Mouse (Mus musculus) myocyte (in vitro differentiated cells): Measurements from ENCODE around the gene Ddx54. TPM values are rescaled to one million over a fixed set of nuclear protein-coding genes. Genes with fewer than 3 reads are reported as not detected.

Source experiments
- H3K27me3 ChIP-seq: one replicate; pipeline ENCODE4 v1.6.1; 2011; ENCODE audit not compliant: control insufficient read depth, insufficient read depth, insufficient read length
- H3K36me3 ChIP-seq: one replicate; pipeline ENCODE4 v1.6.1; 2011; ENCODE audit not compliant: control insufficient read depth, insufficient read depth
- H3K4me2 ChIP-seq: one replicate; pipeline ENCODE4 v1.6.1; 2011; ENCODE audit warnings: low read depth, control low read depth
- H3K4me3 ChIP-seq: one replicate; pipeline ENCODE4 v1.5.1; 2011; ENCODE audit warnings: mild to moderate bottlenecking, control low read depth, moderate library complexity
- H3K79me2 ChIP-seq: one replicate; pipeline ENCODE4 v1.6.1; 2011; ENCODE audit not compliant: control insufficient read depth, insufficient read depth
- H3ac ChIP-seq: one replicate; pipeline ENCODE4 v1.6.1; 2011; ENCODE audit not compliant: control insufficient read depth, insufficient read length
- CEBPB ChIP-seq: IDR thresholded peaks from 2 replicates; pipeline ENCODE4 v1.6.1; 2011; ENCODE audit warnings: mild to moderate bottlenecking, moderate library complexity; ENCODE audit not compliant: poor library complexity, insufficient read depth, severe bottlenecking
- E2F4 ChIP-seq: IDR thresholded peaks from one replicate; pipeline ENCODE4 v1.6.1; 2011; ENCODE audit warnings: mild to moderate bottlenecking, control low read depth, moderate library complexity; ENCODE audit not compliant: insufficient read depth
- MAX ChIP-seq: IDR thresholded peaks from one replicate; pipeline ENCODE4 v1.6.1; 2011; ENCODE audit warnings: low read depth, mild to moderate bottlenecking, control low read depth
- MYOD1 ChIP-seq, 3 experiments: IDR thresholded peaks; one replicate each; pipeline ENCODE4 v1.6.1; 2011; ENCODE audit warnings: control low read depth in 2 of 3, low read depth in 2 of 3, mild to moderate bottlenecking in 2 of 3, moderate library complexity in 1 of 3; ENCODE audit not compliant: insufficient read length in 2 of 3, control insufficient read depth in 1 of 3
- MYOG ChIP-seq, 3 experiments: IDR thresholded peaks; one replicate each; pipeline ENCODE4 v1.6.1; 2011; ENCODE audit warnings: control low read depth in 2 of 3, low read depth in 2 of 3, mild to moderate bottlenecking in 2 of 3; ENCODE audit not compliant: insufficient read length in 2 of 3, control insufficient read depth in 1 of 3, insufficient read depth in 1 of 3
- POLR2A ChIP-seq: IDR thresholded peaks from one replicate; pipeline ENCODE4 v1.6.1; 2011; ENCODE audit warnings: low read depth, mild to moderate bottlenecking, control low read depth, moderate library complexity; ENCODE audit not compliant: insufficient read length
- POLR2AphosphoS2 ChIP-seq: IDR thresholded peaks from one replicate; pipeline ENCODE4 v1.6.1; 2011; ENCODE audit warnings: low read depth, control low read depth; ENCODE audit not compliant: insufficient read length
- REST ChIP-seq: IDR thresholded peaks from one replicate; pipeline ENCODE4 v1.6.1; 2011; ENCODE audit warnings: mild to moderate bottlenecking, control low read depth, moderate library complexity; ENCODE audit not compliant: insufficient read depth, insufficient read length
- SRF ChIP-seq: IDR thresholded peaks from one replicate; pipeline ENCODE4 v1.6.1; 2011; ENCODE audit warnings: low read depth; ENCODE audit not compliant: control insufficient read depth, insufficient read length
- TCF12 ChIP-seq: IDR thresholded peaks from one replicate; pipeline ENCODE4 v1.6.1; 2011; ENCODE audit warnings: mild to moderate bottlenecking, control low read depth; ENCODE audit not compliant: poor library complexity, insufficient read depth, severe bottlenecking
- TCF3 ChIP-seq: IDR thresholded peaks from one replicate; pipeline ENCODE4 v1.6.1; 2011; ENCODE audit warnings: low read depth, control low read depth; ENCODE audit not compliant: insufficient read length
- USF1 ChIP-seq: IDR thresholded peaks from one replicate; pipeline ENCODE4 v1.6.1; 2011; ENCODE audit warnings: low read depth, mild to moderate bottlenecking, control low read depth, moderate library complexity
- polyA plus RNA-seq: library from polyadenylated mRNA; unstranded; fragments of >200 nt; fragmentation: generic; extraction: Trizol; gene quantifications from one replicate; pipeline ENCODE4 v1.2.1, GENCODE M21; 2012; ENCODE audit warnings: missing spikeins

Gene Ddx54
- polyA plus RNA-seq, 1 experiment = 56.3 TPM

- H3K36me3 ChIP-seq = peaks cover 3% of the 10 kb centered on the region
- H3K79me2 ChIP-seq = no peaks in the 10 kb centered on the region
- peaks cover 4% of the 10 kb centered on the region for H3K27me3 ChIP-seq
- H3ac ChIP-seq = no peak overlapping the region
- H3K4me3 ChIP-seq = no peak overlapping the region
- TF ChIP-seq POLR2AphosphoS2 (peak; percentile 21), POLR2A (no peak)
- no peak overlapping the region for H3K4me2 ChIP-seq
Observed at GRCm38 (mm10) chr5:120628624-120629023, 16.1 kb downstream of the Ddx54 start.

- no peak overlapping the region for H3K4me2 ChIP-seq
- TF ChIP-seq MYOG (IDR thresholded peaks at IDR 0.05; ENCODE audit: control insufficient read depth in 1 of 3, insufficient read depth in 1 of 3, insufficient read length in 2 of 3, low read depth in 2 of 3) (no peak), USF1 (no peak), SRF (no peak), E2F4 (no peak), TCF12 (no peak), POLR2A (no peak), MYOD1 (IDR thresholded peaks at IDR 0.05; ENCODE audit: control insufficient read depth in 1 of 3, insufficient read length in 2 of 3, low read depth in 2 of 3) (no peak), POLR2AphosphoS2 (no peak), CEBPB (no peak), MAX (no peak), REST (no peak), TCF3 (no peak)
- H3K4me3 ChIP-seq = no peak overlapping the region
- H3K36me3 ChIP-seq = peaks cover 1% of the 10 kb centered on the region
- H3K79me2 ChIP-seq = no peaks in the 10 kb centered on the region
- H3ac ChIP-seq = no peak overlapping the region
- peaks cover 25% of the 10 kb centered on the region for H3K27me3 ChIP-seq
Observed at GRCm38 (mm10) chr5:120631128-120631527, 18.6 kb downstream of the Ddx54 start.

- Histone ChIP-seq H3K4me3 (no peak overlapping the region), H3K36me3 (no peaks in the 10 kb centered on the region), H3ac (no peak overlapping the region), H3K79me2 (no peaks in the 10 kb centered on the region), H3K4me2 (no peak overlapping the region), H3K27me3 (peaks cover 25% of the 10 kb centered on the region)
- TF ChIP-seq MYOD1 (IDR thresholded peaks at IDR 0.05; ENCODE audit: control insufficient read depth in 1 of 3, insufficient read length in 2 of 3, low read depth in 2 of 3) (no peak), MAX (no peak), TCF3 (no peak), POLR2AphosphoS2 (no peak), CEBPB (no peak), USF1 (no peak), MYOG (IDR thresholded peaks at IDR 0.05; ENCODE audit: control insufficient read depth in 1 of 3, insufficient read depth in 1 of 3, insufficient read length in 2 of 3, low read depth in 2 of 3) (no peak), POLR2A (no peak), TCF12 (no peak)
Observed at GRCm38 (mm10) chr5:120631892-120632291, 19.4 kb downstream of the Ddx54 start.

GRCm38 (mm10) chr5:120634131-120634530 lies 21.6 kb downstream of the Ddx54 start, which contains the start of gene Cfap73:
Gene Cfap73, minus strand, starts transcription at chr5:120634235.
- no peaks in the 10 kb centered on the region for H3K79me2 ChIP-seq
- no peak within 1 kb of the TSS for H3ac ChIP-seq
- peaks cover 37% of the 10 kb centered on the region for H3K27me3 ChIP-seq
- no peak within 1 kb of the TSS for H3K4me2 ChIP-seq
- TF ChIP-seq POLR2A (no peak), USF1 (no peak)
- H3K36me3 ChIP-seq = no peaks in the 10 kb centered on the region
- no peak within 1 kb of the TSS for H3K4me3 ChIP-seq

GRCm38 (mm10) chr5:120634860-120635259 lies 22.3 kb downstream of the Ddx54 start:
- Histone ChIP-seq H3K27me3 (peaks cover 37% of the 10 kb centered on the region), H3K36me3 (no peaks in the 10 kb centered on the region), H3K4me3 (no peak overlapping the region), H3K4me2 (no peak overlapping the region), H3ac (no peak overlapping the region), H3K79me2 (no peaks in the 10 kb centered on the region)
- TF ChIP-seq MYOD1 (IDR thresholded peaks at IDR 0.05; ENCODE audit: control insufficient read depth in 1 of 3, insufficient read length in 2 of 3, low read depth in 2 of 3) (no peak), MYOG (IDR thresholded peaks at IDR 0.05; ENCODE audit: control insufficient read depth in 1 of 3, insufficient read depth in 1 of 3, insufficient read length in 2 of 3, low read depth in 2 of 3) (no peak), E2F4 (no peak), POLR2A (no peak), CEBPB (no peak), REST (no peak), TCF3 (no peak), TCF12 (no peak), POLR2AphosphoS2 (no peak)

- H3K4me2 ChIP-seq = no peak overlapping the region
- no peaks in the 10 kb centered on the region for H3K36me3 ChIP-seq
- H3ac ChIP-seq = no peak overlapping the region
- H3K4me3 ChIP-seq = no peak overlapping the region
- H3K79me2 ChIP-seq = no peaks in the 10 kb centered on the region
- TF ChIP-seq REST (no peak), MAX (no peak), POLR2A (no peak), POLR2AphosphoS2 (no peak), TCF3 (no peak), USF1 (no peak)
- peaks cover 42% of the 10 kb centered on the region for H3K27me3 ChIP-seq
Observed at GRCm38 (mm10) chr5:120635633-120636032, 23.1 kb downstream of the Ddx54 start.
